Mouse (Mus musculus) midbrain, embryonic 13.5 days (tissue): ENCODE data around the gene Clca1. TPM values are rescaled to one million over a fixed set of nuclear protein-coding genes. Genes with fewer than 3 reads are reported as not detected.

Source experiments
- ATAC-seq: fragments of 200-750 bp; cut with Nextera tagmentation; 2 replicates; pipeline ENCODE4 v1.8.0; 2017; ENCODE audit warnings: mild to moderate bottlenecking, moderate TSS enrichment, moderate library complexity
- H3K27ac ChIP-seq: fragments of 300-500 bp; sonication (generic); 2 replicates; pipeline ENCODE4 v1.5.1; 2015; ENCODE audit warnings: inconsistent platforms, mild to moderate bottlenecking, moderate library complexity
- H3K27me3 ChIP-seq: fragments of 300-500 bp; sonication (generic); 2 replicates; pipeline ENCODE4 v1.6.1; 2015; ENCODE audit warnings: mild to moderate bottlenecking, inconsistent platforms
- H3K36me3 ChIP-seq: fragments of 300-500 bp; sonication (generic); 2 replicates; pipeline ENCODE4 v1.6.1; 2015; ENCODE audit warnings: mild to moderate bottlenecking, inconsistent platforms
- H3K4me1 ChIP-seq: fragments of 300-500 bp; sonication (generic); replicated peaks from 2 replicates; pipeline ENCODE4 v1.6.1; 2015; ENCODE audit warnings: inconsistent platforms
- H3K4me2 ChIP-seq: fragments of 300-500 bp; sonication (generic); replicated peaks from 2 replicates; pipeline ENCODE4 v1.6.1; 2015; ENCODE audit warnings: moderate library complexity, mild to moderate bottlenecking, inconsistent platforms
- H3K4me3 ChIP-seq: fragments of 300-500 bp; sonication (generic); replicated peaks from 2 replicates; pipeline ENCODE4 v1.5.1; 2015; ENCODE audit warnings: mild to moderate bottlenecking, inconsistent platforms
- H3K9ac ChIP-seq: fragments of 300-500 bp; sonication (generic); replicated peaks from 2 replicates; pipeline ENCODE4 v1.6.1; 2015; ENCODE audit warnings: mild to moderate bottlenecking, inconsistent platforms
- H3K9me3 ChIP-seq: fragments of 300-500 bp; sonication (generic); 2 replicates; pipeline ENCODE4 v1.6.1; 2016; ENCODE audit warnings: mild to moderate bottlenecking, inconsistent platforms
- WGBS: fragments of 180-500 bp; shearing (Covaris S2); methylation state at CpG from one replicate; pipeline ENCODE4 v1.1.7; 2015; 5-methylcytosine and 5-hydroxymethylcytosine counted together
- polyA plus RNA-seq: library from polyadenylated mRNA; unstranded; fragments of >200 nt; fragmentation: Nextera tagmentation; extraction: Ambion mirVana; gene quantifications from 2 replicates; pipeline ENCODE4 v1.2.1, GENCODE M21; 2015

Clca1 gene
- polyA plus RNA-seq, 1 experiment from 2014 or later: not detected

GRCm38 (mm10) chr3:144993055-144993454, 39.5 kb downstream of the Clca1 start:
- no peaks in the 10 kb centered on the region for H3K4me1 ChIP-seq
- ATAC-seq: no peak
- H3K4me3 ChIP-seq: no peak overlapping the region
- no peaks in the 10 kb centered on the region for H3K27me3 ChIP-seq
- WGBS: 88% methylated on average over 5 of the region's 5 CpGs
- no peaks in the 10 kb centered on the region for H3K9me3 ChIP-seq
- no peaks in the 10 kb centered on the region for H3K36me3 ChIP-seq
- no peak overlapping the region for H3K27ac ChIP-seq
- no peak overlapping the region for H3K9ac ChIP-seq
- H3K4me2 ChIP-seq: no peak overlapping the region

- no peaks in the 10 kb centered on the region for H3K4me1 ChIP-seq
- H3K36me3 ChIP-seq: no peaks in the 10 kb centered on the region
- H3K4me3 ChIP-seq: no peak overlapping the region
- H3K9me3 ChIP-seq: no peaks in the 10 kb centered on the region
- no peaks in the 10 kb centered on the region for H3K27me3 ChIP-seq
- ATAC-seq: no peak
- H3K27ac ChIP-seq: no peak overlapping the region
- H3K9ac ChIP-seq: no peak overlapping the region
- no peak overlapping the region for H3K4me2 ChIP-seq
Observed at GRCm38 (mm10) chr3:144992618-144993017, 40.0 kb downstream of the Clca1 start.

GRCm38 (mm10) chr3:144985890-144986289, 46.7 kb downstream of the Clca1 start:
- Histone ChIP-seq H3K4me2 (no peak overlapping the region), H3K27ac (no peak overlapping the region), H3K4me1 (no peaks in the 10 kb centered on the region), H3K27me3 (no peaks in the 10 kb centered on the region), H3K36me3 (no peaks in the 10 kb centered on the region), H3K9me3 (no peaks in the 10 kb centered on the region), H3K9ac (no peak overlapping the region), H3K4me3 (no peak overlapping the region)
- no peak for ATAC-seq
- WGBS: 86% methylated on average over 5 of the region's 5 CpGs

- Histone ChIP-seq H3K4me2 (no peak overlapping the region), H3K9me3 (no peaks in the 10 kb centered on the region), H3K9ac (no peak overlapping the region), H3K4me1 (0 out of 2 replicates have a peak, but pooled peaks cover 3% of the 10 kb centered on the region), H3K27me3 (no peaks in the 10 kb centered on the region), H3K27ac (no peak overlapping the region), H3K4me3 (no peak overlapping the region), H3K36me3 (no peaks in the 10 kb centered on the region)
- ATAC-seq: no peak
- 88% methylated on average over 6 of the region's 6 CpGs for WGBS
Observed at GRCm38 (mm10) chr3:144980551-144980950, 52.0 kb downstream of the Clca1 start.

DNA sequence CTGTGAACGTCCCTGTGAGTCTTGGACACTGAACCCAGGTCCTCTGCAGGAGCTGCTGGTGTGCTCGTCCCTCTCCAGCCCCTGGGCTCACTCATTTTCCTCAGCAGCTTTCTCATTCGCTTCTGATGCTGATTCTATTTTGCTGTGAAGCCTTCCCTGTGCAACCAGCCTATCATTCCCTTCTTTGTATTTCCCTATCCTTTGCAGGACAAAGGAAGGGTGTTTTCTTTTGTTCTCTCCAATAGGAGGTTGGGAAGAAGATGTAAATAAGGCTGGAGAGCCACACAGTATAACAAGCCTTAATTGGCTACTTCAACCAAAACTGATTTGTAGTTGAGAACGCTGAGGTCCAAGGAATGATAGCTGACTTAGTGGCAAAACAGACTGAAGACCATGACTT, 54.9 kb downstream of the Clca1 start:
- H3K9ac ChIP-seq: no peak overlapping the region
- no peak overlapping the region for H3K27ac ChIP-seq
- H3K27me3 ChIP-seq: no peaks in the 10 kb centered on the region
- ATAC-seq: no peak
- no peaks in the 10 kb centered on the region for H3K36me3 ChIP-seq
- H3K9me3 ChIP-seq: no peaks in the 10 kb centered on the region
- no peak overlapping the region for H3K4me3 ChIP-seq
- 0 out of 2 replicates have a peak, but pooled peaks cover 3% of the 10 kb centered on the region for H3K4me1 ChIP-seq
- no peak overlapping the region for H3K4me2 ChIP-seq
- 12% methylated on average over 4 of the region's 4 CpGs for WGBS

GRCm38 (mm10) chr3:144976091-144976490, 56.5 kb downstream of the Clca1 start:
- Histone ChIP-seq H3K4me2 (no peak overlapping the region), H3K9me3 (no peaks in the 10 kb centered on the region), H3K36me3 (no peaks in the 10 kb centered on the region), H3K27ac (no peak overlapping the region), H3K9ac (no peak overlapping the region), H3K4me1 (0 out of 2 replicates have a peak, but pooled peaks cover 3% of the 10 kb centered on the region), H3K4me3 (no peak overlapping the region), H3K27me3 (no peaks in the 10 kb centered on the region)
- ATAC-seq: no peak
- 40% methylated on average over 1 of the region's 1 CpGs for WGBS

- Histone ChIP-seq H3K9ac (no peak within 1 kb of the TSS), H3K4me2 (no peak within 1 kb of the TSS), H3K27ac (no peak within 1 kb of the TSS), H3K9me3 (no peaks in the 10 kb centered on the region), H3K36me3 (no peaks in the 10 kb centered on the region), H3K4me1 (0 out of 2 replicates have a peak, but pooled peaks cover 3% of the 10 kb centered on the region), H3K27me3 (no peaks in the 10 kb centered on the region), H3K4me3 (no peak within 1 kb of the TSS)
- ATAC-seq: no peak
Observed at GRCm38 (mm10) chr3:144974945-144975344, 57.6 kb downstream of the Clca1 start, which contains the start of gene Clca4a. Clca4a (minus strand) TSS chr3:144975045.

DNA sequence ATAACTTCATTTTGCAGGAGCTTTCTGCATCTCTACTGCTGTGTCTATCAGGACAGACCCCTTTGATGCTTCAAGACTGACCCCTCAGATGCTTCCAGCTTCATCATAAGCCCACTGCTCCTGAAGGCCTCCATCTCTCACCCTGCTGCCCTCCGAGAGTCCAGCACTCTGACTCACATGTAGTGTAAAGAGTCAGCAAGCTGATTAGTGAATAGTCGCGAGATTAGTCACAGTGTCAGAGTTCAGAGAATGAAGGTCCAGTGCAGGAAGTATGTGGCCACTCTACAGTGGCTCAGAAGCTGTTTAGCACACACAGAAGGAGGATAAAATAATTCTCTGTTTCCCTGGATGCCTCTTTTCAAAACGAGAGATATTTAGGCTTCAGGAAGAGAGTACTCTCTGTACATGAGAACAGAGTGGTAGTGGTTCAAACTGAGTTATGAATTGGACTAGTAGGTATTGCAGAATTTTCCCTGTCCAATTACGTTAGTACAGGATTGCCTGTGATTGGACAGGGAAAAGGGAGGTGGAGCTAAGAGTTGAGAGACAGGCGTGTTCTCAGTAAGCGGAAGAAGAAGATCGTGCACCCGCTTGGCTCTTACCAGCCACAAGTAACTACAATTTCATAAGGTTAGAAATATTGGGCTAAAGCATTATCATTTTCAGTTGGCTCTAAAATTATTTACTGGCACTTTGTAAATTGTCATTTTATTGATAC, 60.9 kb downstream of the Clca1 start:
- no peaks in the 10 kb centered on the region for H3K4me1 ChIP-seq
- WGBS: 73% methylated on average over 9 of the region's 9 CpGs
- H3K36me3 ChIP-seq: no peaks in the 10 kb centered on the region

DNA sequence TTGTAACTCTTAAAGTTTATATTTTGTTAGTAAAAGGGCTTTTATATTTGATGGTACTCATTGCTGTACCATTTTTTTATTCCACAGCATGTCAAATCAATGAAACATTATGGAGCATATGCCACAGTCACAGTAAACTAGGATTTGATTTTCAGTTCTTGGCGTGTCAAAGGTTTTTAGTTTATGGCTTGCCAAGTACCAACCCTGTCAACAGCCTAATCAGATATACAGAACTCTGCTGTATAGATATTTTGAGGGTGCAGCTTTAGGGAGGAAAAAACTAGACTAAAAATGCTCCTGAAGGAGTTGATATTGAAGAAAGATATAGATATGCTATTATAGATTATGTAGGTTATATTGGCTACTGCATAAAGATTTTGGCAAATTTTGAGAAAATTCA, 62.8 kb downstream of the Clca1 start:
- no peak for ATAC-seq
- 89% methylated on average over 1 of the region's 1 CpGs for WGBS
- H3K9ac ChIP-seq: no peak overlapping the region
- H3K4me1 ChIP-seq: no peaks in the 10 kb centered on the region
- H3K9me3 ChIP-seq: no peaks in the 10 kb centered on the region
- no peak overlapping the region for H3K27ac ChIP-seq
- no peaks in the 10 kb centered on the region for H3K27me3 ChIP-seq
- no peaks in the 10 kb centered on the region for H3K36me3 ChIP-seq
- H3K4me3 ChIP-seq: no peak overlapping the region
- no peak overlapping the region for H3K4me2 ChIP-seq

More for the DNA sequence above, 60.9 kb downstream of the Clca1 start:
- Histone ChIP-seq H3K9ac (no peak overlapping the region), H3K9me3 (no peaks in the 10 kb centered on the region), H3K27me3 (no peaks in the 10 kb centered on the region), H3K4me2 (no peak overlapping the region), H3K27ac (no peak overlapping the region), H3K4me3 (no peak overlapping the region)
- ATAC-seq: no peak

GRCm38 (mm10) chr3:144966074-144966473, 66.5 kb downstream of the Clca1 start:
- Histone ChIP-seq H3K27me3 (no peaks in the 10 kb centered on the region), H3K9me3 (no peaks in the 10 kb centered on the region), H3K4me2 (no peak overlapping the region), H3K4me1 (no peaks in the 10 kb centered on the region), H3K9ac (no peak overlapping the region), H3K36me3 (no peaks in the 10 kb centered on the region), H3K27ac (no peak overlapping the region), H3K4me3 (no peak overlapping the region)
- no peak for ATAC-seq
- WGBS: 74% methylated on average over 4 of the region's 4 CpGs

Other genes starting within 250 kb of the Clca1 start
- gene Clca3a2, start 213.3 kb downstream of the Clca1 start, polyA plus RNA-seq: not detected in 2 replicates
- 0.05 TPM in 1 of 2 replicates, not detected in the other for gene Clca3b, start 183.4 kb downstream of the Clca1 start, polyA plus RNA-seq
- gene Clca4b, start 100.2 kb downstream of the Clca1 start, polyA plus RNA-seq: not detected in 2 replicates
- not detected in 2 replicates for gene Clca4a, start 57.7 kb downstream of the Clca1 start, polyA plus RNA-seq
- 0.18 TPM in 1 of 2 replicates, not detected in the other for gene Clca2, start 66.7 kb upstream of the Clca1 start, polyA plus RNA-seq
- 19.1 and 21.1 TPM in 2 replicates for gene Odf2l, start 85.8 kb upstream of the Clca1 start, polyA plus RNA-seq